Mouse (Mus musculus): ENCODE results near the gene Surf1. TPM values are rescaled to one million over a fixed set of nuclear protein-coding genes. Genes with fewer than 3 reads are reported as not detected.
A peak's percentile ranks its signal among the peaks of the same experiment; 100 is the strongest.
"Not testable (repeated sequence)": the region's sequence is repeated elsewhere in the genome, so short reads cannot be mapped to it uniquely, and the experiment has no call there.

Surf1 gene
- polyA plus RNA-seq, 1 experiment = 153 TPM

DNA sequence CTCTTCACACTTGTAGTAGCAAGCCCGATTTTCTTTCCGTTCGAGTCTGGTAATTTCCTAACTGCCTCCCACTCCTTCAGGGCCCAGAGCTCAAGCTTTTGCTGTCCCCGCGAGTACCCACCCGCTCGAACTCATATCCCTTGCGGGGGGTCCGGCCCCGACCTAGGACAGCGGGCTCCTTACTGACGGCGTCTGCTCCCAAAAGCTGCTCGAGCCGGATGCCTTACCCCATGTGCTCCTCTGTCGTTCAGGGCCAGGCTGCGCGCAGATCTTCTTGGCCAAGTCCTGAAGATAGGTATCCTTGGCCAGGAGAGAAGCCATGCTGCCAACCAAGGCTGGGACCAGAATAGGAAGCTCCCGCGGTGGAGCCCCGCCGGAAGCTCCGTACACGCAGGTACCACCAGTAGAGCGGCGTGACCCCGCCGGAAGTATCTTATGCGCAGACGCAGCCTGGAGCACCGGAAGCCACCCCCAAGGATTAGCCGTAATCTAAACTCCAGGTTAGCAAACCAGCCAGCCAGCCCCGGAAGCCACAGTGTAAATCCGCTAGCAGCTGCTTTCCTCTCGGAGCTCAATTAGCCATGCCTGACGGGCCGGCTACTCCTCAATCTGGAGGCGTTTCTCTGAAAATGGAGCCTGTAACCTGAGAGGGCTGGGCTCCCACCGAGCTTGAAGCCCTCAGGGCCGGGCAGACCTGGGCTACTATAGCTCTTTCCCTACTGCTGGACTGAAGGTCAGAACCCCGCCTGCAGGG is 13.7 kb downstream of the Surf1 start, which contains the start of gene Surf6:
Surf6 (minus strand) TSS at position 413 of the 754 bp plus-strand sequence.
- under 1% methylated on average over 41 of the region's 41 CpGs for WGBS

DNA sequence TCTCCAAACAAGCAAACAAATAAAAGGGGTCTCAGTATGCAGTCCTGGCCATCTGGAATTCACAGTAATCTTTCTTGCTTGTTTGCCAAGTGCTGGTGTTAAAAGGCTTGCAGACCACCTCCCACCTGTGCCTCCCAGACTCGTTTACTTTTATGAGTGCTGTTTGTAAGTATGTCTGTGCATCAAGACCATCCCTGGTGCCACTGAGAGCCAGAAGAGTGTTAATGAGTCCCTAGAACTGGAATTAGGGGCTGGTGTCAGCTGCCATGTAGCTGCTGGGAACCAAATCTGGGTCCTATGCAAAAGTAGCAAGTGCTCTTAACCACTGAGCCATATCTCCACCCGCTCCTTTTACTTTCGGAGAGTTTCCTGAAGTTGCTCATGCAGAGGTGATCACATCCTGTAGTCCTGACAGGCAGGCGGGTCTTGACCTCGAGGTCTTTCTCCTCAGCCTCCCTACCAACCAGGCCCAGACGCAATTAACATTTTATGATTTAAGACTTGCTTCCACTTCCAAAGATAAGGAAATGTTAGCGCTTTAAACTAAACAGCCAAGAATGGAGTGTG is 14.4 kb downstream of the Surf1 start:
- Histone ChIP-seq H3K27me3 (ENCODE audit: control insufficient read depth, insufficient read depth, low read length) (no peaks in the 10 kb centered on the region), H3K4me1 (ENCODE audit: control insufficient read depth, insufficient read depth, low read length) (peaks cover 7% of the 10 kb centered on the region; the same call in 1 of the 2 replicates), H3K4me3 (replicated peaks; ENCODE audit: insufficient read depth, low read depth, low read length) (peak overlapping the region; percentile 99), H3K27ac (ENCODE audit: insufficient read depth, low read length) (0 out of 2 replicates have a peak overlapping the region, but pooled peaks have one; percentile 15)
- DNase-seq = no peak
- WGBS = 7% methylated on average over 7 of the region's 7 CpGs
- TF ChIP-seq CTCF (IDR thresholded peaks at IDR 0.05; ENCODE audit: borderline replicate concordance, insufficient read depth, low read depth, low read length) (no peak), POLR2A (IDR thresholded peaks at IDR 0.05; ENCODE audit: borderline replicate concordance, insufficient read depth, low read length) (no peak)

More for the DNA sequence above, 13.7 kb downstream of the Surf1 start, which contains the start of gene Surf6:
- Histone ChIP-seq H3K27ac (ENCODE audit: insufficient read depth, low read length) (peak within 1 kb of the TSS; percentile 72), H3K4me3 (replicated peaks; ENCODE audit: insufficient read depth, low read depth, low read length) (peak within 1 kb of the TSS; percentile 99), H3K27me3 (ENCODE audit: control insufficient read depth, insufficient read depth, low read length) (no peaks in the 10 kb centered on the region), H3K4me1 (ENCODE audit: control insufficient read depth, insufficient read depth, low read length) (peaks cover 7% of the 10 kb centered on the region)
- no peak for TF ChIP-seq CTCF (IDR thresholded peaks at IDR 0.05; ENCODE audit: borderline replicate concordance, insufficient read depth, low read depth, low read length)
- TF ChIP-seq POLR2A (IDR thresholded peaks at IDR 0.05; ENCODE audit: borderline replicate concordance, insufficient read depth, low read length) = peak; percentile 71; the same call in 1 of the 2 replicates
- peak; percentile 95 to 97 for DNase-seq

DNA sequence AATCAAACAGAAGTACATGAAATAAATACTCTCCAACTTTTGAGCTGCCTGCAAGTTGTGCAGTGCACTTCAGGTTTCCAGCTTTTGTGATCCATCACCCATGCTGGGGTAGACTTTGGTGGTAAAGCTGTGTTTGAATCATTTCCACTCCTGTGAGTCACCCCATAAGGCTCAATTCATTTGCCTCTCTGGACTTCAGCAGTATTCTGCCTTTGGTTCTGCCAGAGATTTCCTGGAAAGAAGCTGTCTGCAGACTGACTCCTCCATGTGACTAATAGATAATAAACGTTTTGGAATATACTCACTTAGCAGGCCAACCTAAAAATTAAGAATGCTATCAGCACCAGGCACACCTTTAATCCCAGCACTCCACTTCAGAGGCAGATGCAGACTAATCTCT is 15.6 kb downstream of the Surf1 start:
- TF ChIP-seq POLR2A (IDR thresholded peaks at IDR 0.05; ENCODE audit: borderline replicate concordance, insufficient read depth, low read length) (no peak), CTCF (IDR thresholded peaks at IDR 0.05; ENCODE audit: borderline replicate concordance, insufficient read depth, low read depth, low read length) (no peak)
- no peaks in the 10 kb centered on the region for H3K27me3 ChIP-seq (ENCODE audit: control insufficient read depth, insufficient read depth, low read length)
- H3K4me3 ChIP-seq (replicated peaks; ENCODE audit: insufficient read depth, low read depth, low read length) = no peak overlapping the region
- H3K27ac ChIP-seq (ENCODE audit: insufficient read depth, low read length) = no peak overlapping the region
- H3K4me1 ChIP-seq (ENCODE audit: control insufficient read depth, insufficient read depth, low read length) = peaks cover 7% of the 10 kb centered on the region; the same call in 1 of the 2 replicates
- WGBS = 79% methylated on average over 1 of the region's 1 CpGs
- DNase-seq = no peak

DNA sequence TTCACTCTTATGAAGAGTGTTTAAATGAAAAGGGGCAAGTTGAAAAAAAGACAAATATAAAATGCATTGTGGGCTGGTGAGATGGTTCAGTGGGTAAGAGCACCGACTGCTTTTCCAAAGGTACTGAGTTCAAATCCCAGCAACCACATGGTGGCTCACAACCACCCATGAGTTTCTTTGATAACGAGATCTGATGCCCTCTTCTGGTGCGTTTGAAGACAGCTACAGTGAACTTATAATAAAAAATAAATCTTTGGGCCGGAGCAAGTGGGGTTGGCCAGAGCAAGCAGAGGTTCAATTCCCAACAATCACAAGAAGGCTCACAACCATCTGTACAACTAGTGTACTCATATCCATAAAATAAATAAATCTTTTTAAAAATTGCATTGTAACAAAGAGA is 20.4 kb downstream of the Surf1 start:
- WGBS = 85% methylated on average over 4 of the region's 4 CpGs
- H3K4me3 ChIP-seq (replicated peaks; ENCODE audit: insufficient read depth, low read depth, low read length) = no peak overlapping the region
- H3K27me3 ChIP-seq (ENCODE audit: control insufficient read depth, insufficient read depth, low read length) = no peaks in the 10 kb centered on the region
- TF ChIP-seq POLR2A (IDR thresholded peaks at IDR 0.05; ENCODE audit: borderline replicate concordance, insufficient read depth, low read length) = no peak
- no peak for TF ChIP-seq CTCF (IDR thresholded peaks at IDR 0.05; ENCODE audit: borderline replicate concordance, insufficient read depth, low read depth, low read length)
- DNase-seq = no peak
- H3K27ac ChIP-seq (ENCODE audit: insufficient read depth, low read length) = no peak overlapping the region
- no peaks in the 10 kb centered on the region for H3K4me1 ChIP-seq (ENCODE audit: control insufficient read depth, insufficient read depth, low read length)

DNA sequence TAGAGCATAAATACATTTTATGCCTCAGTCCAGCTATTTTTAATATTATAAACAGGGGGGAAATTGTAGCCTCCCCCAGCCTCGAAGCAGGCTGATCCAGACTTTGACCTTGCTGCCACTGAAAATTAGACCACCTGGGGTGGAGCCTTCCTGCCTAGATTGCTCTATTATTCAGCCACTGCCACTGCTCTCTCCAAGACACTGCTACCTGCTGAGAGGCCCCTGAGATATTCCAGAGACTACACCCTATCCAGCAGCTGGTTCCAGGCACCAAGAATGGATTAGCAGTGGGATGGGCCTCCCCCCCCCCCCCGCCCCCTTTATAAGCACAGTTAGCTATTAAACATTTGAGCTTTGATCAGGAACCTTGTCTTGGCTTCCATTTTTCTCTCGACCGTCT is 30.2 kb downstream of the Surf1 start:
- not testable (repeated sequence) for H3K4me1 ChIP-seq (ENCODE audit: control insufficient read depth, insufficient read depth, low read length); H3K27ac ChIP-seq (ENCODE audit: insufficient read depth, low read length); H3K27me3 ChIP-seq (ENCODE audit: control insufficient read depth, insufficient read depth, low read length); DNase-seq; H3K4me3 ChIP-seq (replicated peaks; ENCODE audit: insufficient read depth, low read depth, low read length)
- 31% methylated on average over 4 of the region's 4 CpGs for WGBS

DNA sequence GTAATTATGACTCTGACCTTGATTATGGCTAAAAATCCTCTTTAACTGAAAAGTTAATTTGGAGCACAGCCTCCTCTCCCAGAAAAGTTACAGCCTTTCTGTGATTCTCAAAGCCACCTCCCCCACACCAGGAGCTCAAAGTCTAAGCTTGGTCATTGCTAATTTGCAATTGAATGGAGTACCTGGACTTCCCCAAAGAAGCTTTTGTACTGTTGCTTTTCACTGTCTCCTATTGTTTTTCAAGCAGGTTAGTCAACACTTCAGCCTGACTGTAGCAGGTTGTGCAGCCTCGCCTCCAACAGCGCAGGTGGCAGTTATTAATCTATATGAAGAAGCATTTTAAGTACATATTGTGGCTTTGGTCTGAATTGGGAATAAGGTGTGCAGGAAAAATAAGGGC is 30.8 kb downstream of the Surf1 start:
- WGBS = 85% methylated on average over 2 of the region's 2 CpGs

DNA sequence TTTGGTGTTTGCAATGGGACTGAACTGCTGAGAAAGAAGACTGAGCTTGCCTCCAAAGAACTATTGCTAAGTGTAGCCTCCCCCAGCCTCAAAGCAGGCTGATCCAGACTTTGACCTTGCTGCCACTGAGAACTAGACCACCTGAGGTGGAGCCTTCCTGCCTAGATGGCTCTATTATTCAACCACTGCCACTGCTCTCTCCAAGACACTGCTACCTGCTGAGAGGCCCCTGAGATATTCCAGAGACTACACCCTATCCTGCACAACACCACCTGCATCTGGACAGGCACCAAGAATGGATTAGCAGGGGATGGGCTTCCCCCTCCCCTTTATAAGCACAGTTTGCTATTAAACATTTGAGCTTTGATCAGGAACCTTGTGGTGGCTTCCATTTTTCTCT is 37.8 kb downstream of the Surf1 start:
- H3K27ac ChIP-seq (ENCODE audit: insufficient read depth, low read length) = no peak overlapping the region
- TF ChIP-seq CTCF (IDR thresholded peaks at IDR 0.05; ENCODE audit: borderline replicate concordance, insufficient read depth, low read depth, low read length) = no peak
- TF ChIP-seq POLR2A (IDR thresholded peaks at IDR 0.05; ENCODE audit: borderline replicate concordance, insufficient read depth, low read length) = no peak
- no peaks in the 10 kb centered on the region for H3K27me3 ChIP-seq (ENCODE audit: control insufficient read depth, insufficient read depth, low read length)
- DNase-seq = no peak
- no peak overlapping the region for H3K4me3 ChIP-seq (replicated peaks; ENCODE audit: insufficient read depth, low read depth, low read length)
- H3K4me1 ChIP-seq (ENCODE audit: control insufficient read depth, insufficient read depth, low read length) = no peaks in the 10 kb centered on the region

More for the DNA sequence above, 30.8 kb downstream of the Surf1 start:
- DNase-seq; H3K27me3 ChIP-seq (ENCODE audit: control insufficient read depth, insufficient read depth, low read length); H3K27ac ChIP-seq (ENCODE audit: insufficient read depth, low read length); H3K4me3 ChIP-seq (replicated peaks; ENCODE audit: insufficient read depth, low read depth, low read length); H3K4me1 ChIP-seq (ENCODE audit: control insufficient read depth, insufficient read depth, low read length): not testable (repeated sequence)

DNA sequence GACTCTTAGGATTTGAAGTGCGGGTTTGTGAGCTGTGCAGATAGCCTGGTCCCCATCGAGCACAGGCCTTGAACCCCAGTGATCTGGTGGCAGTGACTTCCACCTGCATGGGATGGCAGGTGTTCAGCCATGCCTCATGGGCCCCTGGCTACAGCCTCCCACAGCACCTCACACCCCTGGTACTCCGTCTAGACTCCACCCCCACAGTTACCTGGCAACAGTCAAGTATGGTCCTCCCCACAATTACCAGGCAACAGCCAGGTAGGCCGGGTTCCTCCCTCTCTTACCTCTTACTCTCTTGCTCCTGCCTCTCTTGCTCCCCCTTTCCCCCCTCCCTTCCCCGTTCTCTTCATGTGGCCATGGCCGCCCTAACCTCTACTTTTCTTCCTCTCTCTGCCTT is 45.7 kb downstream of the Surf1 start:
- TF ChIP-seq POLR2A (IDR thresholded peaks at IDR 0.05; ENCODE audit: borderline replicate concordance, insufficient read depth, low read length) (no peak), CTCF (IDR thresholded peaks at IDR 0.05; ENCODE audit: borderline replicate concordance, insufficient read depth, low read depth, low read length) (no peak)
- no peaks in the 10 kb centered on the region for H3K27me3 ChIP-seq (ENCODE audit: control insufficient read depth, insufficient read depth, low read length)
- no peak overlapping the region for H3K4me3 ChIP-seq (replicated peaks; ENCODE audit: insufficient read depth, low read depth, low read length)
- 72% methylated on average over 6 of the region's 6 CpGs for WGBS
- no peaks in the 10 kb centered on the region for H3K4me1 ChIP-seq (ENCODE audit: control insufficient read depth, insufficient read depth, low read length)
- DNase-seq = no peak
- H3K27ac ChIP-seq (ENCODE audit: insufficient read depth, low read length) = no peak overlapping the region
